Comparison of ENCODE assay signal across 13 mouse cellular contexts in genomic region chrX:160116074-160116473, GRCm38 (mm10). TPM values are rescaled to one million over a fixed set of nuclear protein-coding genes. Genes with fewer than 3 reads are reported as not detected.
DNase-seq lines count a peak whose midpoint lies in the region; ATAC-seq and TF ChIP-seq lines count a peak whose summit lies in the region.
"Had no signal": no experiment of that assay in that cellular context is flagged by ENCODE, and none has a peak within 500 bp of the region (broad histone marks: within the 10 kb centered on the region; RNA-seq: fewer than 3 reads in every experiment).

No protein-coding gene starts in this region.

- TF ChIP-seq RAD21 in MEL (IDR thresholded peaks at IDR 0.05; ENCODE audit: low read depth, low read length) = no peak

- H3K9me3 ChIP-seq in lung, postnatal 0 days (ENCODE audit: low read length) = no peaks in the 10 kb centered on the region
- H3K9me3 ChIP-seq in MEL (replicated peaks; ENCODE audit: insufficient read depth, low read length) = no peaks in the 10 kb centered on the region
- H3K9me3 ChIP-seq: limb, embryonic 10.5 days; liver, embryonic 15.5 days; midbrain, embryonic 10.5 days had no signal

- no peaks in the 10 kb centered on the region for H3K4me1 ChIP-seq in lung, postnatal 0 days (ENCODE audit: insufficient read depth, low read depth, low read length)
- H3K4me1 ChIP-seq in MEL (ENCODE audit: control insufficient read depth in 1 of 2, insufficient read depth in 2 of 2, low read length in 2 of 2) = peaks cover 14 to 30% of the 10 kb centered on the region in 2 experiments
- H3K4me1 ChIP-seq in small intestine, adult 2 months (ENCODE audit: control insufficient read depth, insufficient read depth, insufficient read length, low read length) = no peaks in the 10 kb centered on the region
- H3K4me1 ChIP-seq: limb, embryonic 10.5 days; liver, embryonic 15.5 days; midbrain, embryonic 10.5 days had no signal

- no peaks in the 10 kb centered on the region for H3K79me2 ChIP-seq in MEL (ENCODE audit: control insufficient read depth, insufficient read depth, low read length, poor library complexity)

- no peak overlapping the region for H3K9ac ChIP-seq in lung, postnatal 0 days (replicated peaks; ENCODE audit: low read depth)
- H3K9ac ChIP-seq in MEL (ENCODE audit: control insufficient read depth, low read depth, low read length, poor library complexity, severe bottlenecking) = no peak overlapping the region
- H3K9ac ChIP-seq: liver, embryonic 15.5 days had no signal

- DNase-seq in lung, postnatal 0 days (ENCODE audit: low spot score) = peak; percentile 6
- DNase-seq in lung, postnatal 14 days = no peak
- DNase-seq in MEL (ENCODE audit: low read depth, low spot score) = peak; percentile 81
- DNase-seq in lung, postnatal 10 days = peak; percentile 3
- no peak for DNase-seq in kidney, postnatal 14 days

- no peak for ATAC-seq in lung, postnatal 0 days
- ATAC-seq in frontal cortex, adult (ENCODE audit: low TSS enrichment) = no peak

- no peak for TF ChIP-seq EP300 in lung, postnatal 0 days (IDR thresholded peaks at IDR 0.05)
- TF ChIP-seq EP300 in MEL (IDR thresholded peaks at IDR 0.05; ENCODE audit: low read depth in 1 of 2, low read length in 2 of 2) = peak; percentile 79 to 88

- TF ChIP-seq POLR2A in MEL (IDR thresholded peaks at IDR 0.05; ENCODE audit: control insufficient read depth in 1 of 2, insufficient read depth in 1 of 2, low read depth in 1 of 2, low read length in 2 of 2, poor library complexity in 1 of 2) = no peak
- no peak for TF ChIP-seq POLR2A in small intestine, adult 2 months (IDR thresholded peaks at IDR 0.05; ENCODE audit: low read depth, low read length)

- TF ChIP-seq CTCF in lung, postnatal 0 days (IDR thresholded peaks at IDR 0.05) = no peak
- TF ChIP-seq CTCF in MEL (IDR thresholded peaks at IDR 0.05 in 2 of 3, conservative IDR thresholded peaks at IDR 0.05 in 1 of 3; ENCODE audit: control insufficient read depth in 1 of 3, insufficient read depth in 1 of 3, low read depth in 2 of 3, low read length in 3 of 3, poor library complexity in 1 of 3, severe bottlenecking in 1 of 3) = no peak
- no peak for TF ChIP-seq CTCF in small intestine, adult 2 months (IDR thresholded peaks at IDR 0.05; ENCODE audit: extremely low read depth, insufficient read length, insufficient replicate concordance, low read depth, low read length)

- H3K36me3 ChIP-seq in lung, postnatal 0 days (ENCODE audit: insufficient read depth, low read length) = no peaks in the 10 kb centered on the region
- H3K36me3 ChIP-seq in MEL (ENCODE audit: control insufficient read depth in 1 of 2, insufficient read depth in 2 of 2, low read length in 2 of 2) = peaks cover 3 to 25% of the 10 kb centered on the region in 2 experiments; a peak in 3 of 4 replicates
- peaks cover 7% of the 10 kb centered on the region; the same call in 1 of the 2 replicates for H3K36me3 ChIP-seq in small intestine, adult 2 months (ENCODE audit: control insufficient read depth, insufficient read depth, low read length)

- H3K4me3 ChIP-seq in lung, postnatal 0 days (ENCODE audit: low read depth, low read length) = no peak overlapping the region
- no peak overlapping the region for H3K4me3 ChIP-seq in MEL (ENCODE audit: control insufficient read depth in 1 of 2, insufficient read depth in 1 of 2, low read depth in 2 of 2, low read length in 2 of 2)
- no peak overlapping the region for H3K4me3 ChIP-seq in small intestine, adult 2 months (ENCODE audit: low read depth, low read length)
- H3K4me3 ChIP-seq: limb, embryonic 10.5 days; liver, embryonic 15.5 days; midbrain, embryonic 10.5 days had no signal

- H3K27me3 ChIP-seq in lung, postnatal 0 days (replicated peaks; ENCODE audit: insufficient read depth, low read length) = no peaks in the 10 kb centered on the region
- H3K27me3 ChIP-seq in MEL (ENCODE audit: control insufficient read depth in 1 of 2, insufficient read depth in 2 of 2, low read length in 2 of 2) = no peaks in the 10 kb centered on the region
- no peaks in the 10 kb centered on the region for H3K27me3 ChIP-seq in small intestine, adult 2 months (ENCODE audit: control insufficient read depth, insufficient read depth, low read length)
- H3K27me3 ChIP-seq: liver, embryonic 15.5 days; Patski had no signal

- H3K27ac ChIP-seq in lung, postnatal 0 days (ENCODE audit: low read length) = no peak overlapping the region
- H3K27ac ChIP-seq in MEL (ENCODE audit: control insufficient read depth, low read depth, low read length) = peak overlapping the region; percentile 39
- H3K27ac ChIP-seq in small intestine, adult 2 months (ENCODE audit: insufficient read depth, low read depth, low read length) = peak overlapping the region; percentile 35; the same call in 1 of the 2 replicates
- H3K27ac ChIP-seq: limb, embryonic 10.5 days; liver, embryonic 15.5 days; midbrain, embryonic 10.5 days; stomach, postnatal 0 days had no signal

- H3K4me2 ChIP-seq in lung, postnatal 0 days (replicated peaks; ENCODE audit: low read depth, low read length) = no peak overlapping the region
- H3K4me2 ChIP-seq: heart, embryonic 11.5 days; liver, embryonic 15.5 days had no signal

TF ChIP-seq in MEL, 35 proteins besides CTCF, POLR2A, EP300 and RAD21:
- TF ChIP-seq GABPA (IDR thresholded peaks at IDR 0.05; ENCODE audit: low read depth, low read length) (no peak), HCFC1 (IDR thresholded peaks at IDR 0.05; ENCODE audit: low read depth, low read length) (0 out of 2 replicates have a peak, but pooled peaks have one; percentile 24), USF2 (IDR thresholded peaks at IDR 0.05; ENCODE audit: borderline replicate concordance in 1 of 2, insufficient read depth in 1 of 2, low read depth in 1 of 2, low read length in 2 of 2) (no peak), MXI1 (IDR thresholded peaks at IDR 0.05; ENCODE audit: low read depth, low read length) (no peak), KAT2A (conservative IDR thresholded peaks at IDR 0.05; ENCODE audit: low read depth, low read length) (no peak), GATA1 (IDR thresholded peaks at IDR 0.05; ENCODE audit: low read depth, low read length) (peak; percentile 82), ZNF384 (IDR thresholded peaks at IDR 0.05; ENCODE audit: low read depth, low read length) (peak; percentile 20; the same call in 1 of the 2 replicates), ELF1 (IDR thresholded peaks at IDR 0.05; ENCODE audit: low read depth, low read length) (0 out of 2 replicates have a peak, but pooled peaks have one; percentile 50), SIN3A (IDR thresholded peaks at IDR 0.05; ENCODE audit: low read length) (no peak; the same call in none of the 2 replicates), MEF2A (IDR thresholded peaks at IDR 0.05; ENCODE audit: extremely low read depth, insufficient replicate concordance, low read depth, low read length, poor library complexity, severe bottlenecking) (no peak), CHD2 (IDR thresholded peaks at IDR 0.05; ENCODE audit: low read length) (peak; percentile 76), USF1 (IDR thresholded peaks at IDR 0.05; ENCODE audit: low read depth, low read length) (no peak), NRF1 (IDR thresholded peaks at IDR 0.05; ENCODE audit: insufficient read depth, low read depth, low read length, poor library complexity, severe bottlenecking) (no peak), POLR2AphosphoS5 (IDR thresholded peaks at IDR 0.05; ENCODE audit: borderline replicate concordance, low read depth, low read length) (no peak), NELFE (IDR thresholded peaks at IDR 0.05; ENCODE audit: low read depth, low read length) (no peak), ETS1 (IDR thresholded peaks at IDR 0.05; ENCODE audit: low read depth, low read length) (peak; percentile 70), RCOR1 (IDR thresholded peaks at IDR 0.05; ENCODE audit: low read depth, low read length) (peak; percentile 92), JUND (IDR thresholded peaks at IDR 0.05; ENCODE audit: low read depth, low read length) (peak; percentile 54; the same call in 1 of the 2 replicates), UBTF (IDR thresholded peaks at IDR 0.05; ENCODE audit: borderline replicate concordance, insufficient read depth, low read depth, low read length) (no peak), BHLHE40 (IDR thresholded peaks at IDR 0.05; ENCODE audit: borderline replicate concordance, low read depth, low read length) (peak; percentile 47; the same call in 1 of the 2 replicates), ZC3H11A (IDR thresholded peaks at IDR 0.05; ENCODE audit: low read depth, low read length) (no peak), SMC3 (IDR thresholded peaks at IDR 0.05; ENCODE audit: low read depth, low read length) (peak; percentile 32; the same call in 1 of the 2 replicates), POLR2AphosphoS2 (IDR thresholded peaks at IDR 0.05; ENCODE audit: low read length) (no peak), TAL1 (IDR thresholded peaks at IDR 0.05; ENCODE audit: low read length) (no peak), TBP (IDR thresholded peaks at IDR 0.05; ENCODE audit: low read depth, low read length) (no peak), MYB (IDR thresholded peaks at IDR 0.05; ENCODE audit: low read depth, low read length) (no peak), MAX (IDR thresholded peaks at IDR 0.05; ENCODE audit: low read length) (no peak), MAFK (IDR thresholded peaks at IDR 0.05; ENCODE audit: borderline replicate concordance, low read depth, low read length) (no peak; the same call in 1 of the 2 replicates), TCF12 (IDR thresholded peaks at IDR 0.05; ENCODE audit: low read depth, low read length) (peak; percentile 53), MYC (IDR thresholded peaks at IDR 0.05; ENCODE audit: low read depth, low read length) (no peak), ZMIZ1 (IDR thresholded peaks at IDR 0.05; ENCODE audit: low read depth, low read length) (no peak), ZKSCAN1 (IDR thresholded peaks at IDR 0.05; ENCODE audit: low read depth, low read length) (no peak), E2F4 (IDR thresholded peaks at IDR 0.05; ENCODE audit: borderline replicate concordance, low read depth, low read length) (no peak), CHD1 (IDR thresholded peaks at IDR 0.05; ENCODE audit: low read depth, low read length) (no peak), MAZ (IDR thresholded peaks at IDR 0.05; ENCODE audit: low read depth, low read length) (peak; percentile 84)
TF ChIP-seq in MEL: peak in this region for 12.

RNA-seq across cellular contexts. Expression of gene Pdha1, which starts 22.1 kb away (rescaled TPM):
- 96.0 and 103 TPM in 2 replicates for polyA plus RNA-seq in lung, postnatal 0 days (2015; fragmentation: Nextera tagmentation; extraction: Ambion mirVana)
- 240 and 243 TPM in 2 replicates for total RNA-seq in MEL (2012; rRNA removed)
- 100 to 1,000 TPM; 274 to 290 TPM for polyA plus RNA-seq in MEL (2012; ENCODE audit: insufficient read depth in 1 of 2, insufficient read length in 2 of 2, low read depth in 1 of 2, low replicate concordance in 2 of 2, missing spikeins in 1 of 2)
- polyA plus RNA-seq in small intestine, adult 2 months (2012; rRNA removed) = 15.9 and 22.0 TPM in 2 replicates

Comparison
In these comparisons a context has a peak if more than half of its experiments do, and no peak if none do; other contexts are left out.
1. DNase-seq: peak in lung, postnatal 0 days (single experiment), MEL (single experiment) and lung, postnatal 10 days (single experiment); none in lung, postnatal 14 days (single experiment) and kidney, postnatal 14 days (single experiment).